Mouse (Mus musculus) embryo, embryonic 11.5 days (tissue): ENCODE data around the gene Aox1.
"Not testable (repeated sequence)": the region's sequence is repeated elsewhere in the genome, so short reads cannot be mapped to it uniquely, and the experiment has no call there.

Experiments
- DNase-seq: peaks from one replicate; pipeline ENCODE4 v3.0.0-alpha.2; 2012; ENCODE audit warnings: low read depth, low spot score

Gene Aox1

GRCm38 (mm10) chr1:58029636-58030117 lies at the start of gene Aox1:
Aox1 (plus strand) TSS chr1:58029931.
- DNase-seq = peak; percentile 16

DNA sequence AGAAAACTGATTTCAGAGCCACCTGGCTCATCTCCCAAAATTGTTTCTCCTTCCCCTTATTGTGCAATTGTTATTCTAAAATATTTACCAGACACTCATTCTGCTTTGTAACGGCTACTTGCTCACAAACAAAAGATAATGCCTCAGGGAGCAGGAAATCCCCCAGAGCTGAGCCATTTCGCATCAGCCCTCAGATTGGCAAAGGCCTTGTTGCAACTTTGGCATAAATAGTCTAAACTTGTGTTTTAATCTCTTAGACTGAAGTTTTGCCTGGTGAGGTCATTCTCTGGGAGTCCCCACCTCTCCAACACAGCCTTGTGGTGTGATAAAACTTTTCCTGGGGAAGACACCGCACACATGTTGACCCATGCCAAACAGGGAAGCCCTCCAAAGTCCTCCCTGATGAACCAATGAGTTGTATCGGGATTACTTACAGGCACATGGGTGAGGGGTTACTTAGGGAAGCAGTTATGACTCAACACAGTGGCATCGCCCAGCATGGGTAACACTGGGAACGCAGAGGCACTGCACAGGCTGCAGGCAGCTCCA lies 40.6 kb upstream of the Aox1 start:
- no peak for DNase-seq

DNA sequence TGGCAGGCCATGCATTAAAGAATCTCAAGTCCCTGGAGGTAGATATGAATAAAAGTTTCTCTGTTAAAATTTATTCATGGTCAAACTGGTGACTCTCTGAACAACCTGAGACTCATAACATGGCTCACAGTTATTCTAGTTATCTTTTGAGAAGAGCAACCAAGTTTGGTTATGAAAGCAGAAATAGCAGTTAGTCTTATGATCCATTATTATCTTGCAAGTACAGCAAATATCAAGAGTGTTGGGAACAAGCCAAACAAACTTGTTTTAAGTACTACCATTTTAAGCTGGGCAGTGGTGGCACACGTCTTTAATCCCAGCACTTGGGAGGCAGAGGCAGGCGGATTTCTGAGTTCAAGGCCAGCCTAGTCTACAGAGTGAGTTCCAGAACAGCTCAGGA lies 38.5 kb upstream of the Aox1 start:
- DNase-seq = no peak

DNA sequence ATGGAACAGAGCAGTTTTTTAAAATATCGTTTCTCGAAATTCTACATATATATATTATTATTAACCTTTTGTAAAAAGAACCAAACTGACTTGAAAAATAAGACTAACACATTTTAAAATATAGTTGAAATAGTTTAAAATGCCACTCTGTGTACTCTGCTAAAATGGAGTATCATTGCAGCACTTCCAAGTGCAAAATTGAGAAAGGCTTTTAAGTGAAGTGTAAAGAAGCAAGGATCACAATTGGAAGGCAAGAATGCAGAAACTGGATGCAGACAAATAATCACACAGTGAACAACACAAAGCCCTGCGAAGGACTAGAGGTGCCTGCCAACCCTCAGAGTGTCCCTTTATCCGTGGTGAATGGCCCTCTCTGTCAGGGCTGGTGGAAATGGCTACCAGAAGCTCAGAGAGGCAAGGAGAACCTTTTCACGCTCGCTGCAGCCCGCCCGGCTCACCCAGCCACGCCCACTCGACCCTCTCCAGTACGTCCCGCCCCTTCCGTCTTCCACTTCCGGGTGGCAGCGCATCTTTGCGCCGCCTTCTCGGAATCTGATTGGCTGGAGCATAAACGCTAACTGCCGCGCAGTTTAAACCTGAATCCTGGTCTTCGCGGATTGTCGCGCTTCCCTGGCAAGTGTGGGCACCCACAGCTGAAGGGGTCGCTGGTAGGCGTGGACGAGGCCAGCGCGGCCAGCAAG lies 34.1 kb upstream of the Aox1 start, which contains the start of gene Sgo2a:
Gene Sgo2a (plus strand): TSS at position 540 of the 701 bp plus-strand sequence.
- peak; percentile 93 for DNase-seq

DNA sequence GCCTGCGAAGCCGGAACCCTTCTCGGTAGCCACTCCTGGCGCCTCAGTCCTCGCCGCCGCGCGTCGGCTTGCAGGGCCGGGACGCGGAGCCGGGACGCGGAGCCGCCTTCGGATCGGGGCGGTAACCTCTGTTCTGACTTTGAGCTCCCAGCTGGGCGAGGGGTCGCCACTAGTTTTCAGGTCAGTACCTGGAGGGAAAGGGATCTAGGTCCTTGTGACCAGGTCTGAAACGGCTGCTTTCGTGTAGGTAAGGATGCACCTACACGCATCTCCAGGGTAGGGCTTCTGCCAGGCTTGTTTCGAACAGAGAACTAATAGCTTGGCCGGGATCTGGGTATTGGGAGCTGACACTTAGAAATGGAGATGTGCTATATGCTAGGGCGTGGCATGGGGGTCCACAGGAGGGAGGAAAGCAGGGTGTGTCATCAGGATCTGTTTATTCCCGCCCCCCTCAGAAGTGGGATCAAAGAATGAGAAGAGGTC lies 33.6 kb upstream of the Aox1 start:
- DNase-seq = no peak

DNA sequence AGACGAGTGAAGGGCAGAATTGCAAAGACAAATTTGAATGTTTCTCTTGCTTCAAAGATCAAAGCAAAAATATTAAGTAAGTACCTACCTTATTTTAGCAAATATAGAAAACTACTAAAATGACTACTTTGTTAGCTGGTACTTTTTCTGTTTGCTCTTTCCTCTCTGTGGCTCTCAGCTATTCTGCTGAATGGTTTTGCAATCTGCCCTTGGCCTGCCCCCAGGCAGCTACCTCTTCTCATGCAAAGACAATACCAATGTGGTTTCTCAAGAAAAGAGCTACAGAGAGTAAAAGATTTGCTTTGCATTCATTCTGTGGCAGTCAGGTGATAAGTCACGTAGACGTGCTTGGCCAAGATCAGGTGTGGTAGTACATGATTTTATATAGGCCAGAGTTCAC lies 31.6 kb upstream of the Aox1 start:
- no peak for DNase-seq

- DNase-seq = not testable (repeated sequence)
These were observed 23.3 kb upstream of the Aox1 start for GRCm38 (mm10) chr1:58006388-58006787.

GRCm38 (mm10) chr1:58018856-58019255 lies 10.9 kb upstream of the Aox1 start, which contains the start of gene Kctd18:
Kctd18 (minus strand) TSS chr1:58018956.
- DNase-seq = no peak

DNA sequence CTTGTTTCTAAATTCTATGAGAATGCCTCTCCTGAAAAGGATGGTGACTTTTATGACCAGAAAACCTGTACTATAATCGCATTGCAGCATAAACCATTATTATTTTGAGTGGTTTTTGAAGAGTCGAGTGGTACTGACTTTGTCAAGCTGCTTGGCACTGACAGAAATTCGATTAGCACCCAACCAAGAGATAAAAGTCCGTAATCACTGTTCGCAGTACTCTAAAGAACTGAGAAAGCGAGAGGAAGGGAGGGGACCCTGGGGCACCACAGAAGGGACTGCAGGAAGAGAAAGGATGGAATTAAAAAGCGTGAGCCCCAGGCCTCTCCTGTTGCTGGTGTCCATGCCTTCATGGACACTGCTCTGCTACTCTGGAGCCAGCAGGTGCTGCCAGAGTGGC lies 2.0 kb upstream of the Aox1 start:
- DNase-seq = no peak

GRCm38 (mm10) chr1:58030156-58030871 lies 583 bp downstream of the Aox1 start:
- DNase-seq = peak; percentile 14

GRCm38 (mm10) chr1:58031160-58031769 lies 1.5 kb downstream of the Aox1 start:
- peak; percentile 64 for DNase-seq

- DNase-seq = not testable (repeated sequence)
These were observed 7.6 kb downstream of the Aox1 start for GRCm38 (mm10) chr1:58037306-58037705.

DNA sequence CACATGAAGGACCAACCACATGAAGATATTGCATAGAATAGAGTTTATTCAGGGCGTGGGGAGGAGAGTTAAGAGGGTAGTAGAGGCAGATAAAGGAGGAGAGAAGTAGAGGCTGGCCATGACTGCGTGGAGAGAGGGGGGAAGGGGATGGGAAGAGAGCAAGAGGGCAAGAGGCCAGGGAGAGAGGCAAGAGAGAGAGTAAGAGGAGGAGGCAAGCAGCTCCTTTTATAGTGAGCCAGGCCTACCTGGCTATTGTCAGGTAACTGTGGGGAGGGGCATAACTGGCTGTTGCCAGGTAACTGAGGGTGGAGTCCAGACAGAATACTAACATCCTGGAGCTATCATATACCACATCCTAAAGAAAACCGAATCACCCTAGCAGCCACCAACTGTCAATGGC lies 15.3 kb downstream of the Aox1 start:
- no peak for DNase-seq

GRCm38 (mm10) chr1:58045546-58045945 lies 15.8 kb downstream of the Aox1 start:
- DNase-seq = no peak

GRCm38 (mm10) chr1:58046721-58047290 lies 17.1 kb downstream of the Aox1 start:
- no peak for DNase-seq

DNA sequence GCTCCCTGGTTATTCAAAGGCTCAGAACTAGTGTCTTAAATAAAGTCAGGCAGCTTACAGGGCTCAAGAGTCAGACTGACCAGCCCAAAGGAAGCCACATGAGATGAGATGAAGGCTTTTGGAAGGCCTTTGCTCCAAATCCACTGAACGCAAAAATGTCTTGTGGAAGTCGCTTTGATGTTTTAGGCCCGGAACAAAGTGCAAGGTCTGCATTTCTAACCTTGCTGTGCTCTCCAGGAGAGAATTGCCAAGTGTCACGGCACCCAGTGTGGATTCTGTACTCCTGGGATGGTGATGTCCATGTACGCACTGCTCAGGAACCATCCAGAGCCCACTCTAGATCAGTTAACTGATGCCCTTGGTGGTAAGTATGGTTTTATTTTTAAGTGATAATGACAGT lies 19.4 kb downstream of the Aox1 start:
- no peak for DNase-seq

- DNase-seq = no peak
These were observed 25.9 kb downstream of the Aox1 start for GRCm38 (mm10) chr1:58055598-58055997.

DNA sequence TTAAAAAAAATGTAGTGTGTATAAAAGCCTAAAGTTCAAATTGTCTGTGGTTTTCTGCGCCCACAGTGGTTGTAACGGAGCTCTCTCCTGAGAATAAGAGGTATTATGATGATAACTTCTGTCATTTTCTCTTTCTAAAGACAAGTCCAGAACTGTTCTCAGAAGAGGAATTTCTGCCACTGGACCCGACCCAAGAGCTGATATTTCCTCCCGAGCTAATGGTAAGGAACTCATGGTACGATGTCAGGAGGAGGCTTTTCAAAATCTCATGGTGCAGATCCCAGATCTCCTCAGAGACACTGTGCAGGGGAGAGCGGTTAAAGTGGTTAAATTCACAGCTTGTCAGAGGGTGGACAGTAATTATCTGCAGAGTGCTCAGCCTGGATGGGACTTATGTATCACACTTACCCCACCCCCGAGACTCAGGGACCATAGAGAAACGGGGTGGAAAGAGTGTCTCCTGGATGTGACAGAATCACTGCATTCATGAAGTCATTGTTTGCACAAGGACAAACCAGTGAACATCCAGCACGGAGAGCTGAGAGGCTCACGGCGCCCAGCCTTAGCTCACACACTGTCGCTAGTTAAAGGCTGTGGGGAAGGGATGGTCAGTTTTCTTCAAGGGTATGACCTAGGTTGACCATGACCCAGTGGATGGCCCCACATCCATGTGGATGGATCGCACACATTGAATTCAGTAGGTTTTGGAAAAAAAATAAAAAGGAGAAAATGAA lies 26.5 kb downstream of the Aox1 start:
- DNase-seq = no peak

- no peak for DNase-seq
These were observed 27.2 kb downstream of the Aox1 start for GRCm38 (mm10) chr1:58056939-58057338.

- DNase-seq = no peak
These were observed 29.1 kb downstream of the Aox1 start for GRCm38 (mm10) chr1:58058846-58059245.

- no peak for DNase-seq
These were observed 32.4 kb downstream of the Aox1 start for GRCm38 (mm10) chr1:58062131-58062530.
